Mouse (Mus musculus) cortical plate, adult 2 months (tissue): ENCODE data around the gene Ndufc2.

Experiments used
- CTCF ChIP-seq: fragments of 200-500 bp; IDR thresholded peaks from 2 replicates; pipeline ENCODE4 v1.5.1; 2011; ENCODE audit warnings: mild to moderate bottlenecking, control low read depth, low read length; ENCODE audit not compliant: insufficient read depth; ENCODE audit errors: extremely low read depth
- POLR2A ChIP-seq: fragments of 200-500 bp; IDR thresholded peaks from 2 replicates; pipeline ENCODE4 v1.6.1; 2011; ENCODE audit warnings: mild to moderate bottlenecking, low read length, control low read depth; ENCODE audit not compliant: insufficient read depth; ENCODE audit errors: extremely low read depth

DNA sequence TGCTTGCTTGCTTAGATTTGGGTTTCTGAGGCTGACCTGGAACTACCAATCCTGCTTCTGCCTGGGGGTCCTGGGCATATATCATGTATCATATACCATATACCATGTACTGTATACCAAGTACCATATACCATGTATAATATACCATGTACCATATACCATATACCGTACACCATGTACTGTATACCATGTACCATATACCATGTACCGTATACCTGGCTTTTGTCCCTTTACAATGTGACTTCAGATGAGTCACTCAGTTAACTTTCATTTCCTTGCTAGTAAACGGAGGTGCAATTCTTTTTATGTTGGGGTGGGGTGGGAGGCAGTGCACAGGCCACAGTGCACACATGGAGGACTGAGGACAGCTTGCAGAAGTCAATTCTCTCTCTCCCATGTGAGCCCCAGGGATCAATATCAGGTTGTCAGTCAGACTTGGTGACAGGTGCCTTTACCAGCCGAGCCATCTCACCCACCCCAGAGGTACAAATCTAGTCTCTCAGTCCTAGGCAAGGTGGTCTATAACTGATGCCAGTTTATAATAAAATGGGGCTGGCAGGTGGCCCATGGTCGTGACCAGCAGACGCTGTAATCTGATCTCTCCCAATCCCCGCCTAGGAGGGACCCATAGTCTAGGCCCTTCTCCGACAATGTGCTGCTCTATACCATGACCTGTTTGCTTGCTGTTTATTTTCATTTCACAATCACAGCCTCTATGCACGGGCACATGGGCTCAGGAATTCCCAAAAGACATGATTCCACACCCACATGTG is 15.3 kb downstream of the Ndufc2 start:
- no peak for TF ChIP-seq POLR2A
- no peak for TF ChIP-seq CTCF
